Mouse (Mus musculus) monocyte, adult 5-6 weeks (primary cell): ENCODE results near the gene Psmd4. TPM values are rescaled to one million over a fixed set of nuclear protein-coding genes. Genes with fewer than 3 reads are reported as not detected.
"Not testable (repeated sequence)": the region's sequence is repeated elsewhere in the genome, so short reads cannot be mapped to it uniquely, and the experiment has no call there.

Experiments used
- ATAC-seq: fragments of 153-309, 156-312 bp; replicated peaks from 2 replicates; pipeline ENCODE4 v1.8.0; 2017; ENCODE audit warnings: mild to moderate bottlenecking; ENCODE audit not compliant: low TSS enrichment, insufficient number of reproducible peaks, severe bottlenecking, poor library complexity, low FRiP score
- total RNA-seq: library from RNA; stranded (forward); fragments of 200-1000, 200-491, 200-594 nt; gene quantifications from 3 replicates; pipeline ENCODE4 v1.2.3, GENCODE M21; 2017

Psmd4 gene
- total RNA-seq = 201 to 282 TPM (median 263 TPM) in 3 replicates

DNA sequence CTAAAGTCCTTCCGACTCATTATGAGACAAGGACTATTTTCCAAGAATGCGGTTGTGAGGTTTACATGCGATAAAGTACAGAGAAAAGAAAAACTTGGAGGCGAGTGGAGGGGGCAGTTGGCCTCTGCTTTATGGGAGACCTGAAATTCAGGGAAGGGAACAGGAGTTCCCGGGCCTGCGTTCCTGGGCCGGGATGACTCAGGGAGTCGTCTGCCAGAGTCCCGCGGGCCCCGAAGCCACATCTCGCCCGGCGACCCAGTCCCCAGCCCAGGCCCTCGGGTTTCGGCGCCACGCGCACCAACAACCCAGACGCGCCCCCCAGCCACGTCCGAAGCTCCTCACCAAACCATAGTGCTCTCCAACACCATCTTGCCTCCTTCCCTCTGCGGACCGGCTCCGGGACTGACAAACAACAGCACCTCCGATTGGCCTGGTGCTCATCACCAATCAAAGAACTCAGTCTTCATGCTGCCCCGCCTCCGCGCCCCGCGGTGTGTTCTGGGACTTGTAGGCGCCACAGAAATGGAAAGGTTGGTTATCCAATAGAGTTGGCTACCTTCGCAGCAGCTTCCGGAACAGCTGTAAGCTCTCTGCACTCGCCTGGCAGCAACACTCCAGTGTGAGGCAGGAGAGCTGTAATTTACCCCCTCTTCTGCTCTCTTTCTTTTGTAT, at the start of gene Psmd4:
Gene Psmd4, minus strand, starts transcription at position 449 of the 672 bp plus-strand sequence.
- peak; percentile 99 for ATAC-seq

DNA sequence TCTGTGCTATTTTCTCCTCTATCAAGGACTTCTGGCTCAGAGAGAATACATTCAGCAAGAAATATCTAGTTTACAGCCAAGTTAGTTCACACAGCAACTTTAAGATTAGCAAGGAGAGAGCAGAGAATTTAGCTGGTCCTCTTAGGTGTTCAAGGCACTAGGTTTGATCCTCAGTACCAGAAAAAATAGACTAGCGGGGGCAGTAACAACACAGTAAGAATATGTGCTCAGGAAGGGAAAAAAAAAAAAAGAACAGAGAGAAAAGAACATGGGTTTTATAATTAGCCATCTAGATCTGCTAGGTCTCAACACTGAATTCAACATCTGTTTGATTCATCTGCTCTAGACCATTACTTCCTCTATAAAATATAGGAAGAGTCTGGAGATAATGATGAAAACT, 45.7 kb upstream of the Psmd4 start:
- no peak for ATAC-seq

GRCm38 (mm10) chr3:95071606-95072005, 29.2 kb upstream of the Psmd4 start:
- no peak for ATAC-seq

DNA sequence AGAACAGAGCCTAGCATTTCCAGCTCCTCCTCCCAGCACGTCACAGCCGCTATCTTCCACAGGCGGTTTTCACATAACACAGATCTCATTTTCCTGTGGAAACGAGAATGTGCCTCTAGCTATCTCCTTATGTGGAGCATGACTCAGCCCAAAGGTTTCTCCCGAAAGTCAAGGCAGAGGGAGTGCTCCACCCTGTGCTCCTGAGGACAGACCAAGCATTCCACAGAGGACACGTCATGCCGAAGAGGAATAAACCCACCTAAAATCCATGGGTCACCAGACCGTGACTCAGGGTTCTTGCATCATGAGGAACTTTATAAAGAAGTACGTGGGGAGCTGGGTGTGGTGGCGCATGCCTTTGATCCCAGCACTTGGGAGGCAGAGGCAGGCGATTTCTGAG, 24.2 kb upstream of the Psmd4 start:
- no peak for ATAC-seq

DNA sequence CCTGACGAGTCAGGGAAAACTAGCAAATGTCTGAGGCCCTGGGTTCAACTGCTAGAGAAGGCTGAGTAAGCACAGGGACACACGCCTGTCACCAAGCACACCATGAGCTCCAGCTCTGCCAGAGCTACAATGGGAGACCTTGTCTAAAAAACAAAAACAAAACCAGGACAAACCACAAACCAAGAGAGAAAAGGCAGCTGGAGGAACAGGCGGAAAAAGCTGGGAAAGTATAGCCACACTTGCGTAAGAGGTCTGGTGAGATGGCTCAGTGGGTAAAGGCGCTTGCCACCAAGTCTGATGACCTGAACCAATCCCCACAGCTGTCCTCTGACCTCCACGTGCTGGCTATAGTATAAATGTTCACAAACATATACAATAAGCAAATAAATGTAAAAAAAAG, 23.7 kb upstream of the Psmd4 start:
- ATAC-seq = no peak

DNA sequence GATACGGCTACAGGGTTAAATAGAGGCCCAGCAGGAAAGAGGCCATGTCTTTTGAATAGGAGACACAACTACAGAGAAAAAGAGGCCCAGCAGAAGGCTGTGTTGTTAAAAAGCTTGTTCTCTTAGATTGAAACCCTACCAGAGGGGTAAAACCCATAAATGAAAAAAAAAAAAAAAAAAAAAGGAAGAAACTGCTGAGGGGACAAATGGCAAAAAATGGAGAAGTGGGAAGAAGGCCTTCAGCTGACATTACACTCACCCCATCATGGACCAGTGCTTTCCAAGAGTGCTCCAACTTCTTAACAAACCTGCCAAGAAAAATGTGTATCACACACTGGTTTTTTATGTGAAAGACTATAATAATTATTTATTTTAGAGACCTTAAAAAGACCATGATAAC, 23.1 kb upstream of the Psmd4 start:
- no peak for ATAC-seq

- no peak for ATAC-seq
Measured at GRCm38 (mm10) chr3:95063741-95064140, 21.3 kb upstream of the Psmd4 start.

GRCm38 (mm10) chr3:95058078-95058477, 15.7 kb upstream of the Psmd4 start:
- no peak for ATAC-seq

DNA sequence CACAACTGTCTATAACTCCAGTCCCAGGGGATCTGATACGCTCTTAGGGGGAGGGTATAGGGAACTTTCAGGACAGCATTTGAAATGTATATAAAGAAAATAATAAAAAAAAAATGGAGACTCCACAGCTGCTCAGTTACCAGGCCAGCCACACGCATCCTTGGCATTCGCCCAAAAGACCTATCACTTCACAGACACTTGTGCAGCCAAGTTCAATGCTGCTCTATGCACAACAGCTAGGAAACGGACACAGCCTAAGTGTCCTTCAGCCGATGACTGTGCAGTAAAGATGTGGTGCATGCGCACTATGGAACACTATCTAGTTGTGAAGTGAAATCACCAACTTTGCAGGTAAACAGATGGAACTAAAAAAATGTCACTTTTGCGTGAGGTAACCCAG, 13.9 kb upstream of the Psmd4 start:
- ATAC-seq = no peak

GRCm38 (mm10) chr3:95054481-95055260, 12.3 kb upstream of the Psmd4 start:
- ATAC-seq = no peak

DNA sequence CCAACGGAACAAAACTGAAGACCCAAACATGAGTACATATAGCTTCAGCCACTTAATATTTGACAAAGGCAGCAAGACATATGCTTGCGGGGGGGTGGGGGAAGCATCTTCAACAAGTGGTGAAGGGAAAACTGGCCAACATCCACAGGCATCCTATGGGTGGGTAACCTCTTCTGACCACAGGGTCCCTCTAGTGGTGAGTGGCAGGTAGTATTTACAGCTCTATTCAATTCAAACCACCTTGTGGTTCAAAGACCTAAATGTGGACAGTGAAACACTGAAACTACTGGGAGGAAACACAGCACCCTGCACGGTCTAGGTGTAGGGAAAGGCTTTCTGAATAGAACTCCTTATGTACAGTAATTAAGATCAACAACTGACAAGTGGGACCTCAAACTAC, 11.3 kb upstream of the Psmd4 start:
- peak; percentile 69 for ATAC-seq

- peak; percentile 68; the same call in 1 of the 2 replicates for ATAC-seq
Measured at GRCm38 (mm10) chr3:95052959-95053358, 10.5 kb upstream of the Psmd4 start.

DNA sequence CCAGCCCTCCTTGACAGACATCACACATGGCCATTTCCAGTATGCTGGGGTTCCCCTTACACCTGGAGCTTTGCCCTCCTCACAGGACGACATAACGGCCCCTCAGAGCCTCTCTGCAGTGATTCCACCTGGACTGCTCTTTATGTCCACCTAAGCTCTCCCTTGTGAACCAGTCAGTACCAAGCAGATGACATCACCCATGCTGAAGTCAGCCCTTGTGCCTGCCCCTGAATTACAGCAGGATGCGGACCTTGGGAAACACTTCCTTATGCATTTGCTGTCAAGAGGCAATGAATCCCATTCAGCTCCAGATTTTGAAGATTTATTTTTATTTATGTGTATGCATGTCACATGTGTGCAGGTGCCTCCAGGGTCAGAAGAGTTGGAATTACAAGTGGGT, 5.5 kb upstream of the Psmd4 start:
- no peak for ATAC-seq

DNA sequence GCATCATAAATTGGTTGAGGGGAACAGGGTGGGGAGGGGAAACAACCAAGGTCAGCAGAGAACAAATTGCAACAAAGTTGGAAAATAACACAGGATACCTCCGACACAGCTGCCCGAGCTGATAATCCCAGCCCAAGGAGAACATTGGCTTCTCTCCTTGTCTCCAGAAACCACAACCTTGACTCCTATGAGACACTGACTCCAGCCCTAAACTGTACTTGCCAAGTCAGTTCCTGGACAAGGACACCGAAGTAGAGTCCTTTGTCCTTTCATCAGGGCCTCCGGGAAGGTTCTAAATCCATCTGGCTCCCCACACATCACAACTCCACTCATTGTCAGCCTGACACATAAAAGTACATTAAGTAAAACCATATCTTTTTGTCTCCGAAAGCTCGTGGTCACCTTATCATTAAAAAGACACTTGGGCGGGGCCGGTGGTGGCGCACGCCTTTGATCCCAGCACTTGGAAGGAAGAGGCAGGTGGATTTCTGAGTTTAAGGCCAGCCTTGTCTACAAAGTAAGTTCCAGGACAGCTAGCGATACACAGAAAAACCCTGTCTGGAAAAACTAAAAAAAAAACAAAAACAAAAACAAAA, 4.1 kb upstream of the Psmd4 start:
- no peak for ATAC-seq

DNA sequence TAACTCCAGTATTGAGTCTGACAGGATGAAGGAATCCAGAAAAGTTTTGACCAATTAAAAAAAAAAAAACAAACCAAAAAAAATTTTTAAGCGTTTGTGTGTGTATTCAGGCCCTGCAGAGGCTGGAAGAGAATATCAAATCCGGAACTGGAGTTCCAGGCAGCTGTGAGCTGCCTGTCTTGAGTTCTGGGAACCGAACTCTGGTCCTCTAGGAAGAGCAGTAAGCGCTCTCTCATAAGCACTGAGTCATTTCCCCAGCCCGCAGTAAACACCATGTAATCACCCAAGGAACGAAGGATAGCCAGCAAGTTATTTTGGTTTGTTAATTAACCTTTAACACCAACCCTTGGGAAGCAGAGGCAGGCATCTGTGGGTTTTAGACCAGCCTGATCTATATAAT, 837 bp upstream of the Psmd4 start:
- ATAC-seq = no peak

GRCm38 (mm10) chr3:95042838-95043229, 420 bp upstream of the Psmd4 start:
- peak; percentile 75 for ATAC-seq

DNA sequence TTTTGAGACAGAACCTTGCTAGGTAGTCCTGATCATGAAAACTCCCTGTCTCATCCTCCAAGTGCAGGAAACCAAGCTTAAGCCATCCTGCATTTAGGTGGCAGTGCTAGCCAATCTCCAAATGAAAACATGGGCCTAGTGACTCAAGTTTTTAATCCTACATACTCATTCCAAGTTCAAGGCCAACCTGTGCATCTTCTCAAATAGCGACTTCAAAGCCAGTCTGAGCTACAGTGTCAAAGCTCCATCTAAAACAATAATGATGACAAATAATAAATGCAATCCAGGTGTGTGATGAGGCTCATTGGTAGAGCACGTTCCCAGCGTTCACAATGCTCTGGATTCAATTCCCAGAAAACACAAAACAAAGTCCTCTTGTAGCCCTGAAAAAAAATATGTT, 789 bp downstream of the Psmd4 start:
- ATAC-seq = no peak

DNA sequence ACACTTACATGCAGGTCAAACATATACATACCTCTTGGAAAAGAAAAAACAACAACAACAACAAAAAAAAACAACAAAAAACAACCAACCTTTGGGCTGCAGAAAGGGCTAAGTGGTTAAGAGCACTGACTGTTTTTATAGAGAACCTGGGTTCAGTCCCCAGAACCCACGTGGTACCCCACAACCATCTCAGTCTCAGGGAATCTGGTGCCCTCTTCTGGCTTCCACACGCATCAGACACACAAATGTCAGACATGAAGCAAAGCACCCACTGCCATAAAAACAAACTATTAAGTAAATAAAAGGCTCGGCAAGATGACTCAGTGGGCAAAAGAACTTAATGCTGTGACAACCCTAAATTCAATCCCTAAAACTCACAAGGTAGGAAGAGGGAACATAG, 12.5 kb downstream of the Psmd4 start:
- no peak for ATAC-seq

- not testable (repeated sequence) for ATAC-seq
Measured at GRCm38 (mm10) chr3:95029291-95029827, 13.1 kb downstream of the Psmd4 start.

GRCm38 (mm10) chr3:95028603-95029002, 13.8 kb downstream of the Psmd4 start:
- no peak for ATAC-seq
